Mouse (Mus musculus): ENCODE results near the gene Grb7. TPM values are rescaled to one million over a fixed set of nuclear protein-coding genes. Genes with fewer than 3 reads are reported as not detected.

Grb7 gene
- polyA plus RNA-seq, 1 experiment from 2014 or later: 71.0 TPM

DNA sequence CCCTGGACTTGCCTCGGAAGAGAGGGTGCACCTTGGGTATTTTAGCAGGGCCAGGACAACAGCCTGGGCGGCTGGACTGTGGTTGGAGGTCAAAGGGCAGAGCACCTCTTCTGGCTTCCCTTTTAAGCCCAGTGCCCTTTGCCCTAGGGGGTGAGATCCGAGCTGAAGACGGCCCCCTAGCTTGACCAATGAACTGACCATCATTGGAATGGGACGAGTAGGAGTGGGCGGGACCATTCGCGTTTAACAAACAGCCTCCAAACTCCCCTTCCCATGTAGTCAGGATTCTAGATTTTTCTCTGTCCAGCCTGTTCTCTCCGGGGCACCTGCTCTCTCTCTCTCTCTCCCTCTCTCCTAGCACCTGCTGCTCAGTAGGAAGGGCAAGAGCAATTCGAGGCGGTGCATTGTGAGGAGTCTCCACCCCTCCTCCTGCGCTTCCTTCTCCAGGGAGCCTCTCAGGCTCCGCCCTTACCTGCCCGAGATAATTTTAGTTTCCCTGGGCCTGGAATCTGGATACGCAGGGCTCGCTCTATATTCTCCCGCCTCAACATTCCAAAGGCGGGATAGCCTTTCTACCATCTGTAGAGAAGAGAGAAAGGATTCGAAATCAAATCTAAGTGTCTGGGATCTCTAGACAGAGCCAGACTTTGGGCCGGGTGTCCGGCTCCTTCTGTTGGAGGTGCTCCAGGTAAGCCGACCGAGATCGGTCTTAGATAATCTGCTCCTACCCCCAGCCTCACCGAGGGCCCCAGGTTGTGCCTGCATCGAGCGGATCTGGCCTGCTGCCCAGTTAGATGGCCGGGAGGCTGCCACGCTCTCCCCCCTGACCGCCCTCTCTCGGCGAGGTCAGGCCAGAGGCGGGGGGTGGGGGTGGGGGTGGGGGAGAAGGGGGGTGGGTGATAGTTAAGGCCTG is 624 bp downstream of the Grb7 start:
- H3K4me3 ChIP-seq (replicated peaks): peak overlapping the region; percentile 46
- ATAC-seq: peak; percentile 90
- peaks cover 21% of the 10 kb centered on the region; the same call in 1 of the 2 replicates for H3K4me1 ChIP-seq (replicated peaks)
- H3K4me2 ChIP-seq (replicated peaks): peak overlapping the region; percentile 51
- H3K9me3 ChIP-seq: no peaks in the 10 kb centered on the region; the same call in 1 of the 2 replicates
- peaks cover 2% of the 10 kb centered on the region; the same call in 1 of the 2 replicates for H3K27me3 ChIP-seq (replicated peaks)
- H3K9ac ChIP-seq: peak overlapping the region; percentile 62
- H3K27ac ChIP-seq: peak overlapping the region; percentile 94
- H3K36me3 ChIP-seq: no peaks in the 10 kb centered on the region
- WGBS: 1% methylated on average over 33 of the region's 33 CpGs

GRCm38 (mm10) chr11:98447475-98447834 is 1.3 kb downstream of the Grb7 start:
- Histone ChIP-seq H3K9me3 (no peaks in the 10 kb centered on the region; the same call in 1 of the 2 replicates), H3K4me1 (replicated peaks) (peaks cover 21% of the 10 kb centered on the region; the same call in 1 of the 2 replicates), H3K9ac (peak overlapping the region; percentile 62), H3K27ac (peak overlapping the region; percentile 94), H3K4me2 (replicated peaks) (peak overlapping the region; percentile 51), H3K36me3 (no peaks in the 10 kb centered on the region), H3K4me3 (replicated peaks) (peak overlapping the region; percentile 46), H3K27me3 (replicated peaks) (peaks cover 2% of the 10 kb centered on the region; the same call in 1 of the 2 replicates)
- no peak for ATAC-seq
- WGBS: 13% methylated on average over 7 of the region's 7 CpGs

DNA sequence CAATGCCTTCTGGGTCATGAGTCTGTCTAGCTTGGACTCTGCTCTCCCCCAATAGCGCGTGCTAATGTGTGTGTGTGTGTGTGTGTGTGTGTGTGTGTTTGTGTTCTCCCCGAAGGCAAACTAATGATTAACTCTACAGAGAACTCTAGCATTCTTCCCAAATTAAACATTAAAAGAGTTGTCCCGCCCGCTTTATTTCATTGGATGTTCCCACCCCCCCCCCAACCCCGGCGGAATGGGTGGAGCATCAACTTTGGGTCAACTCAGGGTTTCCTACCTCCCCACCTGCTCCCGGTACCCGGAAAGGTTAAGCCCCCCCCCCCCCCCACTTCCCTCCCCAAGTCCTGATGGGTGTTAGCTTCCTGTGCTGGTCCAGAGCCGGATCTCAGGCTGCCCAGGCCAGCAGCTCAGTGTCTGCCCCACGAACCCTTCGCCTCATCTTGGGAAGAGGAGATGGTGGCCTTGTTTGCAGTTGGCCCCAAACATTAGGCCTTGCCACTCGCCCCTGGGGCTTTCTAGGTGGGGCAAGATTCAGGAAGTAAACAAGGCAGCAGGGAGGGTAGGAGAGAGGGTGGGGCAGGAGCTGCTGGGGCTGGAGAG is 2.1 kb downstream of the Grb7 start:
- peak overlapping the region; percentile 94 for H3K27ac ChIP-seq
- 24% methylated on average over 13 of the region's 13 CpGs for WGBS
- H3K36me3 ChIP-seq: peaks cover 4% of the 10 kb centered on the region; the same call in 1 of the 2 replicates
- H3K4me2 ChIP-seq (replicated peaks): peak overlapping the region; percentile 51
- peak; percentile 76 for ATAC-seq
- H3K27me3 ChIP-seq (replicated peaks): peaks cover 2% of the 10 kb centered on the region; the same call in 1 of the 2 replicates
- peak overlapping the region; percentile 62; the same call in 1 of the 2 replicates for H3K9ac ChIP-seq
- peaks cover 21% of the 10 kb centered on the region; the same call in 1 of the 2 replicates for H3K4me1 ChIP-seq (replicated peaks)
- H3K4me3 ChIP-seq (replicated peaks): peak overlapping the region; percentile 46
- no peaks in the 10 kb centered on the region; the same call in 1 of the 2 replicates for H3K9me3 ChIP-seq

DNA sequence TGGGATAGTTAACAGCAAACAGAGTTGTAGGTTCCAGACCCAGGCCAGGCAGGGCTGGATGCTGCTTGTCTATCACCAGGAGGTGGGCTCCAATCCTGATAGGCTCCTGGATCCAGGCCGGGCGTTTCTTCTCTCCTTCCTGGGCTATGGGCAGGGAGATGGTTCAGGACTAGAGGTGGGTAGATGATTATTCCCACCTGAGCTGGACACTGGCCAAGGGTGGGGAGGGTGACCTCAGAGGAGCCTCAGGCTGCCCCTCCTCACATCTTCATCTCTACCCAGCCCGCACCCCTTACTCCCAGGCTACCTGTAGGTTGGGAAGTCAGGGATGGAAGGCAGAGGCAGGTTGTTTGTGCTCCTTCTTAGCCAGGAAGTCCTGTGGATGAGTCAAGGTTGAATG is 3.2 kb downstream of the Grb7 start:
- peaks cover 21% of the 10 kb centered on the region; the same call in 1 of the 2 replicates for H3K4me1 ChIP-seq (replicated peaks)
- peak overlapping the region; percentile 21; the same call in 1 of the 2 replicates for H3K9ac ChIP-seq
- no peaks in the 10 kb centered on the region for H3K9me3 ChIP-seq
- peaks cover 11% of the 10 kb centered on the region for H3K36me3 ChIP-seq
- 62% methylated on average over 3 of the region's 3 CpGs for WGBS
- peak overlapping the region; percentile 50 for H3K4me2 ChIP-seq (replicated peaks)
- no peak for ATAC-seq
- H3K27ac ChIP-seq: no peak overlapping the region
- H3K27me3 ChIP-seq (replicated peaks): peaks cover 2% of the 10 kb centered on the region; the same call in 1 of the 2 replicates
- H3K4me3 ChIP-seq (replicated peaks): peak overlapping the region; percentile 46

GRCm38 (mm10) chr11:98449921-98450771 is 4.0 kb downstream of the Grb7 start:
- Histone ChIP-seq H3K4me2 (replicated peaks) (peak overlapping the region; percentile 50), H3K36me3 (peaks cover 15% of the 10 kb centered on the region), H3K9ac (no peak overlapping the region), H3K27ac (no peak overlapping the region), H3K4me3 (replicated peaks) (no peak overlapping the region), H3K4me1 (replicated peaks) (peaks cover 20% of the 10 kb centered on the region; the same call in 1 of the 2 replicates), H3K9me3 (no peaks in the 10 kb centered on the region), H3K27me3 (replicated peaks) (peaks cover 2% of the 10 kb centered on the region; the same call in 1 of the 2 replicates)
- WGBS: 72% methylated on average over 20 of the region's 20 CpGs
- no peak for ATAC-seq

DNA sequence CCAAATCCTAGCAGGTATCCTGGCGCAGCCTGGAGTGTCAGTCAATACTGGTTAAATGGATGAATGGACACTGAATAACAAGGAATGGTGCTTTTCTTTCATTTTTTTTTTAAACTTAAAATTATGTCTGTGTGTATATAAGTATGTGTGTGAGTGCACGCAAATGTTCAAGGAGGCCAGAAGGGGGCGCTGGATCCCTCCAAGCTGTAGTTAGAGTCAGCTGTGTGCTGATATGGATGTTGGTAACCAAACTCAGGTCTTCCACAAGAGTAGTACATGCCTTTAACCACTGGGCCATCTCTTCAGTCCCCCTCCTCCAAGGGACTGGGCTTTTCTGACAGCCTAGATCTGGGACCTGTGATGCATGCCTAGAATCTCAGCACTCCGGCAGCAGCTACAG is 9.3 kb downstream of the Grb7 start:
- no peaks in the 10 kb centered on the region for H3K9me3 ChIP-seq
- no peak overlapping the region for H3K9ac ChIP-seq
- peaks cover 16% of the 10 kb centered on the region for H3K27me3 ChIP-seq (replicated peaks)
- peaks cover 8% of the 10 kb centered on the region; the same call in 1 of the 2 replicates for H3K4me1 ChIP-seq (replicated peaks)
- H3K36me3 ChIP-seq: peaks cover 21% of the 10 kb centered on the region
- H3K4me2 ChIP-seq (replicated peaks): no peak overlapping the region
- no peak for ATAC-seq
- H3K27ac ChIP-seq: no peak overlapping the region
- 80% methylated on average over 4 of the region's 4 CpGs for WGBS
- no peak overlapping the region for H3K4me3 ChIP-seq (replicated peaks)

- peaks cover 6% of the 10 kb centered on the region; the same call in 1 of the 2 replicates for H3K4me1 ChIP-seq (replicated peaks)
- H3K27ac ChIP-seq: 0 out of 2 replicates have a peak overlapping the region, but pooled peaks have one; percentile 22
- H3K9me3 ChIP-seq: no peaks in the 10 kb centered on the region
- ATAC-seq: no peak
- peak overlapping the region; percentile 93; the same call in 1 of the 2 replicates for H3K4me2 ChIP-seq (replicated peaks)
- peaks cover 21% of the 10 kb centered on the region for H3K36me3 ChIP-seq
- H3K9ac ChIP-seq: no peak overlapping the region
- 56% methylated on average over 5 of the region's 5 CpGs for WGBS
- no peak overlapping the region for H3K4me3 ChIP-seq (replicated peaks)
- H3K27me3 ChIP-seq (replicated peaks): peaks cover 16% of the 10 kb centered on the region
These were observed 10.4 kb downstream of the Grb7 start for GRCm38 (mm10) chr11:98456545-98456944.

DNA sequence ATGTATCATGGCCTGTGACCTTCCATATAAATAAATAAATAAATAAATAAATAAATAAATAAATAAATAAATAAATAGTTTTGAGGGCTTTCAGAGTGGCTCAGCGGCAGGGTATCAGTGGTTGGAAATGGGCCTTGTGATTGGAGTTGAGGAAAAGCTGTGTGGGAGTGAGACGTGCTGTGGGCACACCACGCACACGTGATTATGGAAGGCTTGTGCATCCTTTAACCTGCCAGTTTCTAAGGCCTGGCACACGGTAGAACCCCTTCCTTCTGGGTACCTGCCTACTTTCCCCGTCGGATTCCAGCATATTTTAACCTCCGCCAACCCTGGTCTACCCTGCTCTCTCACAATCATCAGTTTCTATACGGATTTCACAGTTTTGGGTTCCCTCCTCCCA is 10.8 kb downstream of the Grb7 start:
- H3K27ac ChIP-seq: 0 out of 2 replicates have a peak overlapping the region, but pooled peaks have one; percentile 23
- ATAC-seq: peak; percentile 18; the same call in 1 of the 2 replicates
- H3K27me3 ChIP-seq (replicated peaks): peaks cover 16% of the 10 kb centered on the region
- H3K4me2 ChIP-seq (replicated peaks): peak overlapping the region; percentile 93
- H3K9me3 ChIP-seq: no peaks in the 10 kb centered on the region
- H3K36me3 ChIP-seq: peaks cover 21% of the 10 kb centered on the region
- H3K4me1 ChIP-seq (replicated peaks): peaks cover 6% of the 10 kb centered on the region; the same call in 1 of the 2 replicates
- 19% methylated on average over 9 of the region's 9 CpGs for WGBS
- H3K9ac ChIP-seq: peak overlapping the region; percentile 61; the same call in 1 of the 2 replicates
- peak overlapping the region; percentile 61 for H3K4me3 ChIP-seq (replicated peaks)

DNA sequence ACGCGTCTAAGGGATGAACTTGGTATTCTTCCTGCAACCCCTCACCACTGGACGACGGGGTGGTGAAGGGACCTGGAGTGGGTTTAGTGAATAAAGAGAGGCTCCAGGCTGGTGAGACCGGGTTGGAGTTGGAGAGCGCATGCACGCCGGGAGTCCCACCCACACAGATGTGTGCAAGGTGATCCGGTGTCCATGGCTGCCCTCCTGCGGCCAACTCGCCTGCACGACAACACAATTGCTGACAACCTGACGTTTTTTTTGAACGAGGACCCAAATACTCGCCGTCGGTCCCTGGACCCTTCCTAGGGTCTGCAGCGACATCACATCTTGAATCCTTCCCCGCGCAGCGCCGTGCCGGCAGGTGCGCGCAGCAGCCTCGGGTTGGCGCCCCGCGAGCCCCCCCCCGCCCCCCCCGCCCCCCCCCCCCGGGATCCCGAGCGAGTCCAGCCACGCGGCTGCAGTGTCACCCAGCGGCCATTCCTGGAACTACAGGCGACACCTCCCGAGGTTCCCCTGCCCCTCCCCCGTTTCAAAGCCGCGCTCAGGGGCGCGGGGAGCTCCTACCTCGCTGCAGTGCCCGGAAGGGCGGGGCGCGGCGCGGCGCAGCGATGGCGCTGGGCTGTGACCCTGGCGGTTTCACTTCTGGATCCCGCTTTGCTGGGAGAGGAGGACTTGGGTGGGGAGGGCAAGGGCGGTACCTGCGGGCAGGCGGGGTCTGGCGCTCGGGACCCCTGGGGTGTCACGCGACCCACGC is 11.3 kb downstream of the Grb7 start:
- Histone ChIP-seq H3K27me3 (replicated peaks) (peaks cover 16% of the 10 kb centered on the region), H3K27ac (0 out of 2 replicates have a peak overlapping the region, but pooled peaks have one; percentile 23), H3K4me1 (replicated peaks) (peaks cover 6% of the 10 kb centered on the region; the same call in 1 of the 2 replicates), H3K9me3 (no peaks in the 10 kb centered on the region), H3K4me3 (replicated peaks) (peak overlapping the region; percentile 61), H3K4me2 (replicated peaks) (peak overlapping the region; percentile 93), H3K36me3 (peaks cover 21% of the 10 kb centered on the region), H3K9ac (peak overlapping the region; percentile 61)
- WGBS: 0% methylated on average over 58 of the region's 64 CpGs
- peak; percentile 92 for ATAC-seq

GRCm38 (mm10) chr11:98458121-98458990 is 12.2 kb downstream of the Grb7 start:
- 4% methylated on average over 28 of the region's 30 CpGs for WGBS
- ATAC-seq: peak; percentile 27; the same call in 1 of the 2 replicates
- H3K4me1 ChIP-seq (replicated peaks): peaks cover 6% of the 10 kb centered on the region; the same call in 1 of the 2 replicates

More at GRCm38 (mm10) chr11:98458121-98458990, 12.2 kb downstream of the Grb7 start:
- no peak overlapping the region for H3K27ac ChIP-seq
- peak overlapping the region; percentile 61 for H3K4me3 ChIP-seq (replicated peaks)
- peaks cover 17% of the 10 kb centered on the region for H3K36me3 ChIP-seq
- peak overlapping the region; percentile 93 for H3K4me2 ChIP-seq (replicated peaks)
- H3K9ac ChIP-seq: peak overlapping the region; percentile 61
- H3K9me3 ChIP-seq: no peaks in the 10 kb centered on the region
- H3K27me3 ChIP-seq (replicated peaks): peaks cover 16% of the 10 kb centered on the region

Data from intestine, embryonic 15.5 days (tissue).